Mouse (Mus musculus): ENCODE measurements around the gene Gng12. TPM values are rescaled to one million over a fixed set of nuclear protein-coding genes. Genes with fewer than 3 reads are reported as not detected.
"Not testable (repeated sequence)": the region's sequence is repeated elsewhere in the genome, so short reads cannot be mapped to it uniquely, and the experiment has no call there.

Gng12 gene
- total RNA-seq, 2 experiments from 2014 or later = 55.2 to 59.3 TPM

GRCm38 (mm10) chr6:67021308-67021707 lies 125.1 kb downstream of the Gng12 start:
- Histone ChIP-seq H3K27ac (no peak overlapping the region), H3K4me3 (no peak overlapping the region)
- DNase-seq (ENCODE audit: extremely low spot score in 1 of 2, low spot score in 2 of 2) = no peak
- intact Hi-C loops (cut with DNase I) = no loop called here
- TF ChIP-seq CTCF (IDR thresholded peaks at IDR 0.05) = no peak

DNA sequence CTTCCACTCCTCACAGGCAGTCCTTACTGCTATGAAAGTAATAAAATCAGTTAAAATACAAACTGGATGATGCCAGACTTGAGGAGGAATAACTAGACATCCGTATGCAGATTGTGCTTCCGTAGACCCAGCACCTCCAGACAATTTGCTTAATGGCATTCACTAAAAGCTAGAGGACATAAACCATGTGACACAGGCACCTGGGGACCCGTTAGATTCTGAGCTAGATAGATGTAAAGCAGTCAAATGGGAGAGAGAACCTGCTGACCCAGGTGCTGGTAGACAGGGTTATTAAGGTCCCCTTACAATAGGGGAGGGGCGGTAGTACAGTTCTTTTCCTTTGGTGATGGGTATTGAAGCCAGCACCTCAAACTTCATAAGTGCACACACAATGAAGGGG lies 127.5 kb downstream of the Gng12 start:
- intact Hi-C loops (cut with DNase I) = no loop called here
- no peak for TF ChIP-seq CTCF (IDR thresholded peaks at IDR 0.05)
- H3K27ac ChIP-seq = no peak overlapping the region
- DNase-seq (ENCODE audit: extremely low spot score in 1 of 2, low spot score in 2 of 2) = no peak
- H3K4me3 ChIP-seq = no peak overlapping the region

GRCm38 (mm10) chr6:67026661-67027060 lies 130.5 kb downstream of the Gng12 start:
- TF ChIP-seq CTCF (IDR thresholded peaks at IDR 0.05) = no peak
- H3K27ac ChIP-seq = no peak overlapping the region
- H3K4me3 ChIP-seq = no peak overlapping the region
- intact Hi-C loops (cut with DNase I) = no loop called here
- DNase-seq (ENCODE audit: extremely low spot score in 1 of 2, low spot score in 2 of 2) = no peak

DNA sequence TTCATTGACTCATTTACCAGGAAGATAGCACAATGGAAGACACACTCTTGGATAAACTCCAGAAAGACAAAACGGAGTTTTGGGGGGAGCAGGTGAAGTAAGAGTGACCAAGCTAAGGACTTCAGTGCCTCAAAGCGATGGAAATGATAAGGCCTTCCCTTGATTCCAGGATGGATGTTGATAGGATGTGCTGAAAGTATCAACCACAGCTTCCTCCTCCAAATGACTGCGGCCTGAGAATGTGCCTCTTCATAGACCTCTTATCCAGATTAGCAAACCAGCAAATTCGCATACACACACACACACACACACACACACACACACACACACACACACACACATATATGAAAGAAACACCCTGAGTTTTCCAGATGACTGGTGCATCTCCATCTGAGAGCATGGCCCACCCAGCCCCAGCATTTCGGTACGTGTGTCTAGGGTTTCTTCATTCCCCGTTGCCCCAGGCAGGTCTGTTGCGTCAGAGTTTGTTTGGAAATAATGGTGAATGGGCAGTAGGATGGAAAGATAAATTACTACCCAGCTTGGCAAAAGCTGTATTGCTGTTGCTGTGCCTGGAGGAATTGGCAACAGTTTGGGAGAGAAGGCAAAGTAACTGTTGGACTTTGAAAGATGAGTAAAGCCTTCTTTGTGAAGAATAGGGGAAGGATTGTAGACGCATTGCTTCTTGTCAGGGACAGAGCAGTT lies 131.4 kb downstream of the Gng12 start:
- no peak for TF ChIP-seq CTCF (IDR thresholded peaks at IDR 0.05)
- intact Hi-C loops (cut with DNase I) = no loop called here
- DNase-seq (ENCODE audit: extremely low spot score in 1 of 2, low spot score in 2 of 2) = no peak
- Histone ChIP-seq H3K27ac (no peak overlapping the region), H3K4me3 (no peak overlapping the region)

- intact Hi-C loops (cut with DNase I) = no loop called here
- Histone ChIP-seq H3K4me3 (no peak overlapping the region), H3K27ac (no peak overlapping the region)
- no peak for TF ChIP-seq CTCF (IDR thresholded peaks at IDR 0.05)
- no peak for DNase-seq (ENCODE audit: extremely low spot score in 1 of 2, low spot score in 2 of 2)
Measured at GRCm38 (mm10) chr6:67029312-67029950, 133.2 kb downstream of the Gng12 start.

DNA sequence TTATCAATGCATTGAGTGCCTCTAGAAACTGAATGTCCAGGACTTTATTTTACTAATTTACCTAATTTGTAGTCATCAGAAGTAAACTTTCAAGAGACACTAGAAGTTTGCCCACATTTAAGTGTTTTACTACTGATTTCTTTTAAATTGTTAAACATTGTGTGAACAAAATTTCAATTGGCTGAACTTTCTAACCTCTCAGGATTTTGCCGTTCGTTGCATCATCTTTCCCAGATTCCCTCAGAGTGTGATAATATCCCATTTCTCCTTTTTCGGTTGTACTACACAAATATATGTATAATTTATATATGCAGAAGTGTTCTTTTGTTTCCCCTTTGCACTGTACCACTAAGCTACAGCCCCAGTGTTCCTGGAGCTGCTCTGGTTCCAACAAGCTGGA lies 133.8 kb downstream of the Gng12 start:
- TF ChIP-seq CTCF (IDR thresholded peaks at IDR 0.05) = no peak
- H3K27ac ChIP-seq = no peak overlapping the region
- intact Hi-C loops (cut with DNase I) = no loop called here
- H3K4me3 ChIP-seq = no peak overlapping the region
- DNase-seq (ENCODE audit: extremely low spot score in 1 of 2, low spot score in 2 of 2) = no peak

DNA sequence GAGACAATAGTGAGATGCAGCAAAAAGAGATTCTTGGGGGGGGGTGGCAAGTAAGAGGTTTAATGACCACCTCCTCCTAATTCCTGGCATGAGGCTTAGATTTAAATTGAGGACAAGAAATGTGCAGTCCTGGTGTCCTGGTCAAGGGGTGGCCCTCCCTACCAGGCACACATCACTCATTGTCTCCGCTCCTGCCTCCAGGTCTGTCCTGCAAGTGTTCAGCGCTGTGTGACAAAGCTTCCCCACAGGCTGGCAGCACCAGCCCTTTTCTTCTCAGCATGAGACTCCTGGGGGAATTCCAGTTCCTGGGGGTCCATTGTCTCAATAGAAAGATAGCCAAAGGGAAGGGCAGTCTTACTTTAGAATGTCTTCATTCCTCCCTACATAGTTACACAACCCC lies 134.2 kb downstream of the Gng12 start:
- Histone ChIP-seq H3K4me3 (no peak overlapping the region), H3K27ac (no peak overlapping the region)
- intact Hi-C loops (cut with DNase I) = no loop called here
- no peak for TF ChIP-seq CTCF (IDR thresholded peaks at IDR 0.05)
- DNase-seq (ENCODE audit: extremely low spot score in 1 of 2, low spot score in 2 of 2) = no peak

- H3K27ac ChIP-seq = no peak overlapping the region
- H3K4me3 ChIP-seq = no peak overlapping the region
- no peak for DNase-seq (ENCODE audit: extremely low spot score in 1 of 2, low spot score in 2 of 2)
- no peak for TF ChIP-seq CTCF (IDR thresholded peaks at IDR 0.05)
- intact Hi-C loops (cut with DNase I) = no loop called here
Measured at GRCm38 (mm10) chr6:67030846-67031245, 134.6 kb downstream of the Gng12 start.

GRCm38 (mm10) chr6:67032551-67032950 lies 136.4 kb downstream of the Gng12 start:
- H3K27ac ChIP-seq; intact Hi-C loops (cut with DNase I); DNase-seq (ENCODE audit: extremely low spot score in 1 of 2, low spot score in 2 of 2): not testable (repeated sequence)

GRCm38 (mm10) chr6:67032972-67033371 lies 136.8 kb downstream of the Gng12 start:
- H3K4me3 ChIP-seq; DNase-seq (ENCODE audit: extremely low spot score in 1 of 2, low spot score in 2 of 2); H3K27ac ChIP-seq; intact Hi-C loops (cut with DNase I): not testable (repeated sequence)

More at GRCm38 (mm10) chr6:67032551-67032950, 136.4 kb downstream of the Gng12 start:
- not testable (repeated sequence) for H3K4me3 ChIP-seq

- intact Hi-C loops (cut with DNase I) = no loop called here
- H3K4me3 ChIP-seq = no peak overlapping the region
- DNase-seq (ENCODE audit: extremely low spot score in 1 of 2, low spot score in 2 of 2) = no peak
- no peak overlapping the region for H3K27ac ChIP-seq
- TF ChIP-seq CTCF (IDR thresholded peaks at IDR 0.05) = no peak
Measured at GRCm38 (mm10) chr6:67033604-67034003, 137.4 kb downstream of the Gng12 start.

- intact Hi-C loops (cut with DNase I) = loop anchor here (5.0 kb wide), 6 partner anchors 68 to 233 kb away; partner anchors contain the start of gene Gng12
- Histone ChIP-seq H3K27ac (no peak overlapping the region), H3K4me3 (no peak overlapping the region)
- TF ChIP-seq CTCF (IDR thresholded peaks at IDR 0.05) = no peak
- no peak for DNase-seq (ENCODE audit: extremely low spot score in 1 of 2, low spot score in 2 of 2)
Measured at GRCm38 (mm10) chr6:67034331-67035130, 138.3 kb downstream of the Gng12 start.
